Mouse (Mus musculus): Measurements from ENCODE around the gene Fads1.

Fads1 gene

DNA sequence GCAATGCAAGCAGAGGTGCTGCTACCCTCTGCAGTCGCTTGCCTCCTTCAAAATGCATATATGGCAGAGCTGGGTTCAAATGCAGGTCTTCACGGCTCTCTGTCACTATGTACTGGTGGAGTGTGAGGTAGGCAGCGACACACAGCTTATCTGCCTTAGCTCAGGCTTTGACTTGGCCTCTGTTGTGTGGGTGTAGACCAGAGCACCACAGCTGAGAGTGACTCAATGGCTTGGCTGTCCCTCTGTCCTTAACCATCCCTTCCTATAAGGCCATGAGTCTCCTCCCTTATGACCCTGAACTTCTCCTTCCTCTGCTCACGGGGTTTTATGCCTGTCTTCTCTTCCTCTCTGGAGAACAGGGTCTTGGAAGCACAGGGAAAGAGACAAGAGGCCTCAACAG, 28.2 kb downstream of the Fads1 start:
- DNase-seq (ENCODE audit: low spot score in 2 of 2): no peak

DNA sequence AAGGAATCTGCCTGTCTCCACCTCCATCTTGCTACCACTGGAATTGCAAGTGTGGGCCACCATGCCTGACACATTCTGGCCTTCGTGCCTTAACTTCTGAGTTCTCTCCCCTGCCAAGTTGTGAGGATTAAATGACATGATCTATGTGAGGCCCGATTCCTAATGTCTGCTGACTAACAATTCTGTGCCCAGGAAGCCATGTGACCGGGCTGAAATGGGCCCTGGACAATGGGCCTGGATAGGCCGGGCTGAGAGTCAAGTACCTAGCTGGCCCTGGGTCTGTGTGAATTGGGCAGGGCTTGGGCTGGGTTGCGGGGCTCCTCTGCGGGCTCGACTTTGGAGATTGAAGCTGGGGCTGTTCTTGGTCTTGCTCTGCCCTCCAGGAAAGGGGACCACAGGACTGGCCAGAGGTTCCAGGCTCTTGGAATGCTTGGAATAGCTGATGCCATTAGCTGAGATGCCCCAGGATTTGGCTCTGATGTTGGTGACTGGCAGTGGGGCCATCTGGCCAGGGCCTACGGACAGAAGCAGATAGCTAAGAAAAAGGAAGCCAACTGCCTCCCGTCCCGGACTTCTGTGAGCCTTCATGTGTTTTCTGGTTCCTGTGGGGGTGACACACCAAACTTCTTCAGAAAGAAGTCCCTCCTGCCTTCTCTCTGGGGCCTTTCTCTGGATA, 31.2 kb downstream of the Fads1 start:
- no peak for DNase-seq (ENCODE audit: low spot score in 2 of 2)

DNA sequence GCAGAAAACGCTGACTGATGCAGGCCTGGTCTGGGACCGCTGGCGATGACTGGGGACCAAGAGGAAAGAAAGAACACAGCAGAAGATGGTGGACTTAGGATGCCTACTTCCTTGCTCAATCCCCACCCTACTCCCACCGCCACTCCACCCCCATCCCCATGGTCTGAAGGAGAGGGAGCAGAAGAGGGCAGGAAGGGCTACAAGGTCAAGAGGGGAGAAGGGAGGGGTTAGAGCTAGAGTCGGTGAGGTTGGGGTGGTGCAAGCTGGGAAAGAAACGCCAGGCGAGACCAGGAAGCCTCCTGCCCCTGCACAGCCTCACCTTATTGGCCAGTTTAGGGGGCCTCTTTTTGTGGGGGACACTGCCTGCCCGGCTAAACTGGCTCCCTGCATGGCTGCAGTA, 33.4 kb downstream of the Fads1 start:
- DNase-seq (ENCODE audit: low spot score in 2 of 2): no peak

DNA sequence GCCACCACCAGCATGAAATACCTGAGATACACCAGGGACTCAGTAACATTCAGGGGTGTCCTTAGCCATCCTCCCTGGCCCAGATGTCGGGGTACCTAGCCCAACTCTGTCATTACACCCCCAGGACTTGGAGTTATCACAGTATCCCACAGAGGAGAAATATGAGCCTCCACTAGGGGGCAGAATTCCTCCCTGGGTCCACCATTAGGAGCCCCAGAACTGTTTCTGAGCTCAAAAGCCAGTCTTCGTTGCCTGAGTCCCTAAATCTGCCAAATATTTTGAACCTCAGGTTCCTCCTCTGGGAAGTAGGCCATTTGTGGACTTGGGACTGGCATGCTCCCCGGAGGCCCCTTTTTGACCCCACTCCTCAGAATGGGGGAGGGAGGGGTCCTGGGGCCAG, 36.4 kb downstream of the Fads1 start:
- no peak for DNase-seq (ENCODE audit: low spot score in 2 of 2)

DNA sequence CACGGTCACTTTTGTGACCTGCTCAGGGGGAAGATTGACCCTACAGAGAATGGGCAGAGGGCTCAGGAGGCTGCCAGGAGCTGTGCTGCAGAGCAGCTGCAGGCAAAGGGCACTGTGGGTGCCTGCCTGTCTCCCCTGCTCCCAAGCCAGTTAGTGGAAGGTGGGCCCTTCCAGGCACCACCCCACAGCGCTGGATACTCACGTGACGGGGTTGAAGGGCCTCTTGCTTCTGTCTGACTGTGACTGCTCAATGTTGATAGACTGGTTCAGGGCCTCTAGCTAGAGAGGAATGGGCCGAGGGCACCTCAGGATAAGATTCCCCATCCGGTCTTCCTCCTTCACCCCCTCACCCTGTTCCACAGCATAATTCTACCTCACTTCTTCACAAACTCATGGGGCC, 36.9 kb downstream of the Fads1 start:
- DNase-seq (ENCODE audit: low spot score in 2 of 2): no peak

DNA sequence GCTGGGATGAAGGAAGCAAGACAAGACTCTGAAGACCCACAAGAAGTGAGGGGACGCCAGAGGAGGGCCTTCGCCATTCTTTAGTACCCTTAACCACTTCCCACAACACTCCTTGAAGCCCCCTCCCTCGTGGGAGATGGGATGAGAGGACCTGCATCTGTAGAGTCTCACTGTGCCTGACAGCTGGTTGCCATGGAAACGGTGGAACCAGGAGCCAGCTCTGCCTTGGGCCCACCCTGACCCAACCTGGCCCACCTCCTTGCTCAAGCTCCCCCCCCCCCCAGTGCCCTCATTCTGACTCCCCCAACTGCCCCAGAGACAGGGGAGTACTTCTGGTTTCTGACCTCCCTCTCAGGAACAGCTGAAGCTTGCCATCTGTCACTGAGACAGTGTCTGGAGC, 38.9 kb downstream of the Fads1 start:
- DNase-seq (ENCODE audit: low spot score in 2 of 2): no peak

DNA sequence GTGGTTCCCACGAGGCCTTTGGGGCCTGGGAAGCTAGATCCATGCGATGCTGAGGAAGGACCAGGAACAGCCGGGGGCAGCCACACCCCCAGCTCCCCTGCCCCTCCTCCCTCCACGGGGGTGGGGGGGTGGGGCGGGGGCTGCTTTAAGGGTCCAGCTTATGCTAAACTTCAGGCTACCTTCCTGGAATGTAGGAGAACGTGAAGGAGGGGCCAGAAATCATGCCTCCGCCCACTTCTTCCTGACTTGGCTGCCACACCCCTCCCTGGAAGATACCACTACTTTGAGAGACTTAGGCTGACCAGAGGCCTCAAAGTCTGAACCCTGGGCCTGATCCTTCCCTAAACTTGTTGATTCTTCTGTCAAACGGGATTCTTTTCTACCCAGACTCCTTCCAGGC, 40.0 kb downstream of the Fads1 start:
- DNase-seq (ENCODE audit: low spot score in 2 of 2): no peak

DNA sequence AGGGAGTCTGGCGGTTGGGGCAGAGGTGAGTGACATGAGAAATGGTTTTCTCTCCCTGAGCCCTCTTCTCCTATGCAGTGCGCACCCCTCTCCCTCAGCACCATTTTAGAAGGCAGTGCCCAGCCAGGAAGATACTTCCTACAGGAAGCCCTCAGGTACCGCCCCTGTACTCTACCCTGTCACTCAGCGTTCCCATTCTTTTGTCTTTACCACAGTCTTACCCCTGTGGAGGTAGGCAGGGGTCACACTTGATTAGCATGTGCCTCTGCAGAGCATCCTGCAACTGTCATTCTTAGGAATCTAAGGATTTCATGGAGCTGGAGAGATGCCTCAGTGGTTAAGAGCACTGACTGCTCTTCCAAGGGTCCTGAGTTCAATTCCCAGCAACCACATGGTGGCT, 40.9 kb downstream of the Fads1 start:
- no peak for DNase-seq (ENCODE audit: low spot score in 2 of 2)

DNA sequence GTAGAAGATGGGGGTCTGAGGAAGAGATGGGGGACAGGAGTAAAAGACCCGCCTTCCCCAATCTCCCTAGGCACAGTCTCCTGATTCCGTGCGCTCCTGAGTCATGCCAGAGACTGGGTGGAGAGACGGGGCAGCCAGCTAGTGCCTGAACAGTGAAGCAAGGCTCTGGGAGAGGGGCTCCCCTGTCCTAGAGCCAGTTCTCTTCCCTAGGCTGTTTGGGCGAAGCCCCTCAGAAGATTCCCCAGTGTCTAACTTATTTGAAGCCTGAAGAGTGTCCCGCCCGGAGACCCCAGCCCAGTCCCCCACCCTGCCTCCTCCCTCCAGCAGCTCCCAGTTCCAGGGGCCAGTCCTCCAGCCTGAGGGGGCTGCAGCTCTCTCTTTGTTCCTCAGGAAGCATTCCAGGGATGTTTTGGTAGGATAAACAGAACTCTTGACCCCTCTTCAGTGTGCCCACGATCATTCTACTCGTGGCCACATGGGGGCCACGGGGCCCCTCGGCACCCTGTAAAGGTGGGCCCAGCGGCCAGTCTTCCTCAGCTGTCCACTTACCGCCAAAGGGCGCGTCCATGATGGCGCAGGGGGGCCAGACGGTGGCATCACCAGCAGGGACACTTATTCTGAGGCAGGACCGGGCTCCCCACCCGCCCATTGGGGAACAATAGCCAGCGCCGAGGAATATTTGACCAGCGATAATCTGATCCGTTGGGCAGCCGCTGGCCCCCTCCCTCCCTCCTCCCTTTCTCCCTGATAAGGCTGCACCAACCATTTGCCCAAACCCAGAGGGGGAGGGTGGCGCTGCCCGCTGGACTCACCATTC, 42.2 kb downstream of the Fads1 start:
- DNase-seq (ENCODE audit: low spot score in 2 of 2): no peak

DNA sequence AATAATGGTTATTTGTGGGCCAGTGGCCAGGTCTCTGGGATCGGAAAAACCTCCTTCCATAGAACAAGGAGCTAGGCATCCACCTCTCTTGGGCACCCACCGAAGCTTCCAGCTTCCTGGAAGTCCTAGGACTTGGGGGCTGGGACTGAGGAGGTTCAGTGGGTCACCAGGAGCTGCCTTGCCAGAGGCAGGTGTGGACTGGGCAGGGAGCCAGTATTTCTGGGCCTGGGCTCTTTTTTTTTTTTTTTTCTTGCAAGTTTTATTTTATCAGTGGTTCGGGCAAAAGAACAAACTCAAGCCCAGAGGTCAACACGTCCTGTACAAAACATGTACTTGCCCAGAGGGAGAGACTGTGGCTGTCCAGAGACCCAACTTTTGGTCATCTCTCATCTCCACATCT, 43.1 kb downstream of the Fads1 start:
- DNase-seq (ENCODE audit: low spot score in 2 of 2): no peak

DNA sequence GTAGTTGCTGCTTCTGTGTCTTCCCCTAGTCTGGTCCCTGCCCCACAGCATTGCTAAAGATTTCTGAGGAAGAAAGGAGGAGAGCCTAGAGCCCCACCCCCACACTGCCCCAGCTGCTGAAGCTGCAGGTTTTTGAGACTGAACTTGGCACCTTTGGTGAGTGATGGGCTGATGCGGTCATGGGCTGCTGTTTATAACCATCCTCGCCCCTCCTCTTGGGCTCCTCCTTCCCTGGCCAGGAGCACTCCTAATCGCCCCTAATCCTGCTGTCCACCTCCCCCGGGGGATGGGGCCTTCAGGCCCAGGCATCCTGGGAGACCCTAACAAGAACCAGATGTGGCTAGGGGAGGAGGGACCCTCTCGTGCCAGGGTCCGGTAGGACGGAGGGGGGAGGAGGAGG, 48.3 kb downstream of the Fads1 start:
- DNase-seq (ENCODE audit: low spot score in 2 of 2): no peak

DNA sequence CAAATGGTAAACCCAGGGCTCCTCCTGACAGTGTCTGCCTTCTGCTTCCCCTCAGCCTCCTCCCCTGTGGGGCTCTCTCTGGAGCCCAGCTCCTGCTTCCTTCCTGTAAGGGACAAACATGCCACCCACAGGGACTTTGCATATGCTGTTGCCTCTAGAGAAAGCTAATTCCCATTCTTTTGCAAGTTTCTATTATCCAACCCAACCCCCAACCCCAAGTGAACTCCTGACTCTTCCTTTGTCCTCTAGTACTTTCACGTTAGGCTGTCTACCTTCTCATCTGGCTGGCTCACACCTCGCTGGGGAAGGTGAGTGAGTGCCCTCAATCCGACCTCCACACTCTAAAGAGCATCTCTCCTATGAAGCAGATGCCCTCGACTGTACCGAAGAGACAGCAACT, 49.2 kb downstream of the Fads1 start:
- no peak for DNase-seq (ENCODE audit: low spot score in 2 of 2)

DNA sequence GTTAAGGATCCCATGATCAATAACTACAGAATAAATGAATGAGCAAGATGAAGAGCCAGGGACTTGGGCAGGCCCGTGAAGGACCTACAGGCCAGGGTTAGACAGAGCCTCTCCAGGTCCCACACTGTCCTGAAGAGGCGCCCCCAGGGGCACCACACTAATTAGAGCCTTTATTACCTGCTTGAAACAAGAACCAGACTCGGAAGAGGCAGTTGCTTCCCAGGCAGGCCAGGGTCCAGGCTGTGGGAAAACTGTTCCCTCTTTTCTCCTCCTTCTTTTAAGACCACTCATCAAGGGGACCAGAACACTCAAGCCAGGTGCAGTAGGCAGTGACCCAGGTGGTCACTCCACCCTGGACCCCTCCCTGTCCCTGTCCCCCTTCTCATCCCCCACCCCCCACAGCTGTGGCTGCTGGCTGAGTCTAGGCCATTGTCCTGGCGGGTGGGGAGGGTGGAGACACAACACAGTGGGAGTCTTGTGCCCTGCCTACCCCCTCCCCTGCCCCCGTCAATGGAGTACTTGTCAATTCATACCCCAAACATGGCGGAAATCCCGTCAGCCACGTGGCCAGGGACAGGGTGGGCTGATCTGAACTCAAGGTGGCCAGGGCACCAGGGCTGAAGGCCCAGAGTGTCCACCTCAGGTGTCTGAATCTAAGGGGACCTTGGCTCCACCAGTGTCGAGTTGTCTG, 49.8 kb downstream of the Fads1 start:
- no peak for DNase-seq (ENCODE audit: low spot score in 2 of 2)

DNA sequence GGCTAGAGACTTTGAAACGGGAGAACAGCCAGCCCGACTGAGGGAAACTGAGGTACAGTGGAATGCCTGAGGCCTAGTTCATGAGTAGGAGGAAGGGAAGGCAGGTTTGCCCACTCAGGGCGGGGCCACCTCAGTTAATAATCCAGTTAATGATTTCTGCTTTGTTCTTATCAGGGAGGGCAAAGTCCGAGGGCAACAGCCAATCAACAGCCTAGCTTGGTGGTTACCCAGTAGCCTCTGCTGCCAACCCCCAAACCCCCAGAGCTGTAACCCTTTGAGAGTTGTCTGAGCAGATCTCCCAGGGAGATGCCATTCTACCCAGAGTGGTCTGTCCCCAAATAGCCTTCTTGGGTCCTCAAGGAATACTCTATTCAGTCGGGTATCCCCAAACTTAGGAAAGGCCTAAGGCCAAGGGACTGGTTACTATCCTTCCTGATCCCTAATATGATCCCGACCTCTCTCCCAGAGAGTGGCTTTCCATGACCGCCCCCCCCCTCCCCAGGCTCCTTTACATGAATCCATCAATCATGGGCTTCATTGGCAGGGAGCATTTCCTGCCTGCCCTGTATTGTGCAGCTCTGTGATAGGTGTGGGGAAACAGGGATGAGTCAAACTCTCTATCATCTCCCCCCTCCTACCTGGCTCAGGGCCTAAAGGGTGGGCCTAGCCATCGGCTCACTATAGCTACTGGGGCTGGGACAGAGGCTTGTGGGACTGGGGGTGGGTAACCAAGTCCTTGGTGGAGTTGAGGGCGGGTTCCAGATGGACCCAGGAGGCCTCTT, 53.3 kb downstream of the Fads1 start:
- DNase-seq (ENCODE audit: low spot score in 2 of 2): no peak

DNA sequence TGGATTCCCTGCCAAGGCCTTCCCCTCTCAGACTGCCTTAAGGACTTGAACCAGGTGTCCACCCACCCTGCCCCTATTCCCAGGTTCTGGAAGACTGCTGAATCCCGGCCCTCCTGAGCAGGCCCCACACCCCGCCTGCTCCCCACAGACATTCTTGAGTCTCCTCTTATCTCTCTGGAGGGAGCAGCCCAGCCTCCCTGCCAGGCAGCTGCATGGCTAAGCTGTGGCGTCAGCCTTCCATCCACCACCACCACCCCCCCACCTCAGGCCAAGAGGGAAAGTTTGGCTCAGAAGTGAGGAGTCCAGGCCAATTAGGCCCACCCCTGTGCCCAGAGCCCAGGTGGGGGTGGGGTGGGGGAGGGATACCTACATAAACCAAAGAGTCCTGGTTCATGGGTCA, 55.8 kb downstream of the Fads1 start:
- DNase-seq (ENCODE audit: low spot score in 2 of 2): peak in 1 of 2 experiments; percentile 35

DNA sequence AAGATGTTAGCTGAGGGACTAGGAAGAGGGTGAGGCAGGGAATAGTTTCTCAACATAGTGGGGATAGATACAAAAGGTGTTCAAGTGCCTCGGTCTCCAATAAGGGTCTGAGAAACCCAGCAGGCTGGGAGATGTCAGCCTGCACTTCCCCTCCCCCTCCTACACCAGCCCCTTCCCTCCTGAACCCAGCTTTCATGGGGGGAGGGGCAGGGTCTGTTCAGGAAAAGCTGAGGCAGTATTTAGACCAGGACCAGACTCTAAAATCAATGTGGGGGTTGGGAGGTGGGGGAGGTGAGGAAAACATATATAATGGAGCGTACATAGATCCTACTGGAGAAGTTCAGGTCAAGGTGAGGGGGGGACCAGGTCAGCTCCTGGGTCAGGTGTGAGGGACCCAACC, 56.7 kb downstream of the Fads1 start:
- DNase-seq (ENCODE audit: low spot score in 2 of 2): no peak

DNA sequence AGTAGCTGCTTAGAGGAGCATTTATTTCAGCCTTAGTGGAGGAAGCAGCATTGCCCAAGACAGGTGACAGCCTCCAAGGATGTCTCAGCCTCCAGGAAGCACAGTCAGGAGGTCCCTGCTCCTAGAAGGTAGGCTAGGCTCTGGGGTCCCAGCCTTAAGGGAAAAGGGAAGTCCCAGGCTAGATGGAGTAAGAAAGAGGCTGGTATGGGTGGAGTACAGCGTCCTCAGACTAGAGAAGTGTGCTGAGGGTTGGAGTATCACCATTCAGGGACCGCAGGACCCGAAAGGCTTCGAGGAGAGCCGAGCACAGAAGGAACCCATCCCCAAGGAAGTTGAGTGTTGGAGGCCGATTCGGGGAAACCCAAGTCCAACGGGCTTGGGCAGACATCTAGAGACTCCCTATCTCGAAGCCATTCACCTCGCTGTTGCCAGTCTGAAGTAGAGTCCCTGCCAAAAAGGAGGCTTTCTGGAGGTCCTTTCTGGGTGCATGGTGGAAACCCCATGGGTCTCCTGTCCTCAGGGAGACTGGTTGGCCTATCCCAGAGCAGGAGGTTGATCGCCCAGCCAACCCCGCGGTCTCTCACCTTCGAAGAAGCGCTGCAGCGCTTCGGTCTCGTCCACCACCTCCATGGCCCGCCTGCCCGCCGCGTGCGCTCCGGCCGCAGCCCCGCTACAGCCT, 57.4 kb downstream of the Fads1 start:
- no peak for DNase-seq (ENCODE audit: low spot score in 2 of 2)

DNA sequence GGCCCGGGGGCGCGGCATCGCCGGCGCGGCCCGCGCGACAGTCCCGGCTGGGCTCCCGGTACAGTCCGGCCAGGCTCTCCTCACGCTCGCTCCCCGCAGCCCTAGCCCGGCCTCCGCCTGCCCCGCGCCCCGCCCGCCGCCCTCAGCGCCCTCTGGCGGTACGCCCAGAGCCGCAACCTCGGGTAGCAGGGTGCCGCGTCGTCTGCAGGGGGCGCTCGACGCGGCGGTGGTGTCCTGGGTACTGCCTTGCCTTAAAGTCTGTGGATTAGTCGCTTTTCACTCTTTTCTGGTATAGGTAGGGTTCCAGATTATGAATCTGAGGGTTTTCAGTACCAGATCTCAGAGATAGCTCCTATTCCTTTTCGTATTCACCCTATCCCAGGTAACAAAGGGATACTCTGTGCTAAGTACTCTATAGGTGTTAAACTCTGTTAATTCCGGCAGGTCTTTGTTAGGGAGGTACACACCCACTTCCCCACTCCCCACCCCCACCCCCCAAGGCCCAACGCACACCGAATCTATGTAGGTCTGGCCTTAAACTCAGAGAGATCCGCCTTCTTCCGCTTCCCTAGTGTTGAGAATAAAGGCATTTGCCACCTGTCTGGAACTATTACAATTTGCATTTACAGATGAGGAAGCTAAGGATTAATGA, 58.1 kb downstream of the Fads1 start, which contains the start of gene Myrf:
TSS of gene Myrf (minus strand) at position 95 of the 652 bp plus-strand sequence.
- peak; percentile 65 to 75 for DNase-seq (ENCODE audit: low spot score in 2 of 2)

DNA sequence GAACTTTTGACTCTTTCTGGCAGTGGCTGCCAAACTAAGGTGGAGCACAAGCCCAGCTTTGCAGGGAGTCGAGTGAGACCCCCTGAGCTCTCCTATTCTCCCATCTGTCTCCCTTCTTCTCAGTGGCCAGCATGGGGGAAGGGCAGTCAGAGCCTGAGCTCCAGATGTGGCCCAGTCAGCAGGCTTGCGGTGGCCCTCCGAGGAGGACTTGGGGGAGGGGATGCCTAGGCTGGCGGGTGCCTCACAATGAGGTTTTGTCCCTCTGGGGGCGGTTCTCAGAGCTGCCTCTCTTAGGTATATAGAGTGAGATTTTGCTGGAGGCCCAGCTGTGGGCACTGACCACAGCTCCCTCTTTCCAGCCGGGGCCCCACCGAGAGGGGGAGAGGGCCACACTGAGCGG, 60.2 kb downstream of the Fads1 start:
- no peak for DNase-seq (ENCODE audit: low spot score in 2 of 2)

DNA sequence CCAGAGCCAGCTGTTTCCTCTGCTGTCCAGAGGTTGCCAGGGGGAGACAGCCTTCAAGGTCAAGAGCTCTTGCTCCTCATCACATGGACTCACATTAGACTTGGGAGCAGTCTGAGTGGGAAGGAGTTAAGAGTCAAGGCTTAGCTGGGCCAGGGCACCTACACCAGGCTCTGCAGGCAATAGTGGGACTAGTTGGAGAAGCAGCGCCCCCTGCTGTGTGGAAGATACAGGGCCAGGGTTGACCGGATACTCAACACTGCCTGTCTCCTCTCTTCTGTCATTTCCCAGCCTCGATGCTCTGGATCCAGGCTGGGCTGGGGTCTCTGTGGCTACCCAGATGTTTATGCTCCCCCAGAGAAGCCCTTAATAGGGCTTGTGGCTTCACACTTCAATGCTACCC, 61.5 kb downstream of the Fads1 start:
- no peak for DNase-seq (ENCODE audit: low spot score in 2 of 2)

All from urinary bladder, postnatal 36 days (tissue).